Mouse (Mus musculus) C2C12 (cell line): ENCODE data around the gene Phospho2.

Source experiments
- CTCF ChIP-seq: IDR thresholded peaks from one replicate; pipeline ENCODE4 v1.5.1; 2011; ENCODE audit not compliant: control insufficient read depth, insufficient read depth, insufficient read length
- FOSL1 ChIP-seq: IDR thresholded peaks from one replicate; pipeline ENCODE4 v1.8.0; 2011; ENCODE audit warnings: mild to moderate bottlenecking, low read length; ENCODE audit not compliant: poor library complexity, insufficient read depth, severe bottlenecking
- MYOD1 ChIP-seq: IDR thresholded peaks from one replicate; pipeline ENCODE4 v1.6.1; 2011; ENCODE audit warnings: low read depth; ENCODE audit not compliant: control insufficient read depth, insufficient read length
- MYOG ChIP-seq: IDR thresholded peaks from one replicate; pipeline ENCODE4 v1.6.1; 2011; ENCODE audit not compliant: control insufficient read depth, insufficient read length; ENCODE audit errors: extremely low read depth

- TF ChIP-seq CTCF (no peak), MYOG (no peak), MYOD1 (no peak), FOSL1 (no peak)
Measured at GRCm38 (mm10) chr2:69789429-69790069, at the start of gene Phospho2, which contains the start of gene Ccdc173.
